Mouse (Mus musculus) adrenal gland, postnatal 4 days (tissue): ENCODE data around the gene Rassf2. TPM values are rescaled to one million over a fixed set of nuclear protein-coding genes. Genes with fewer than 3 reads are reported as not detected.
A peak's percentile ranks its signal among the peaks of the same experiment; 100 is the strongest.

Experiments
- DNase-seq, 2 experiments: peaks; one replicate each; pipeline ENCODE4 v3.0.0; 2021 to 2022; ENCODE audit warnings: low spot score in 2 of 2, mixed read lengths in 2 of 2
- total RNA-seq, 2 experiments: library from RNA; stranded (reverse); gene quantifications; 2 replicates each; pipeline ENCODE4 v1.2.3; 2021

Rassf2 gene
- total RNA-seq, 2 experiments from 2014 or later, result 14.5 to 16.7 TPM

- no peak for DNase-seq
These were observed 73.5 kb downstream of the Rassf2 start for GRCm38 (mm10) chr2:131956336-131957256.

GRCm38 (mm10) chr2:131955264-131955663 lies 74.8 kb downstream of the Rassf2 start:
- no peak for DNase-seq

GRCm38 (mm10) chr2:131954835-131955234 lies 75.2 kb downstream of the Rassf2 start:
- no peak for DNase-seq

GRCm38 (mm10) chr2:131953711-131954110 lies 76.3 kb downstream of the Rassf2 start:
- no peak for DNase-seq

GRCm38 (mm10) chr2:131952961-131953538 lies 77.0 kb downstream of the Rassf2 start:
- peak in 1 of 2 experiments; percentile 4 for DNase-seq

- peak in 1 of 2 experiments; percentile 2 for DNase-seq
These were observed 77.6 kb downstream of the Rassf2 start for GRCm38 (mm10) chr2:131952456-131952855.

GRCm38 (mm10) chr2:131950598-131951095 lies 79.4 kb downstream of the Rassf2 start, which contains the start of gene Prnd:
TSS of gene Prnd (plus strand) at chr2:131950861.
- DNase-seq, result peak in 1 of 2 experiments; percentile 2

GRCm38 (mm10) chr2:131949767-131950597 lies 80.1 kb downstream of the Rassf2 start:
- DNase-seq, result peak in 1 of 2 experiments; percentile 3

- DNase-seq, result no peak
These were observed 81.0 kb downstream of the Rassf2 start for GRCm38 (mm10) chr2:131948916-131949639.

- no peak for DNase-seq
These were observed 81.9 kb downstream of the Rassf2 start for GRCm38 (mm10) chr2:131948156-131948555.

- DNase-seq, result no peak
These were observed 83.7 kb downstream of the Rassf2 start for GRCm38 (mm10) chr2:131946351-131946750.

GRCm38 (mm10) chr2:131945765-131946164 lies 84.3 kb downstream of the Rassf2 start:
- DNase-seq, result no peak

- DNase-seq, result no peak
These were observed 84.8 kb downstream of the Rassf2 start for GRCm38 (mm10) chr2:131945225-131945624.

- no peak for DNase-seq
These were observed 85.7 kb downstream of the Rassf2 start for GRCm38 (mm10) chr2:131944370-131944769.

- DNase-seq, result no peak
These were observed 88.6 kb downstream of the Rassf2 start for GRCm38 (mm10) chr2:131941501-131941900.

- DNase-seq, result no peak
These were observed 89.6 kb downstream of the Rassf2 start for GRCm38 (mm10) chr2:131940506-131940905.
